Mouse (Mus musculus) MEL (cell line): Measurements from ENCODE around the gene Itga8.

Source experiments
- CTCF ChIP-seq, 3 experiments: IDR thresholded peaks in 2 of 3; conservative IDR thresholded peaks in 1 of 3; 2 replicates each; pipeline ENCODE4 v1.5.1; 2011 to 2012; ENCODE audit warnings: low read length in 3 of 3, low read depth in 2 of 3, mild to moderate bottlenecking in 2 of 3, improper control_type of control experiment in 1 of 3, inconsistent platforms in 1 of 3, mixed read lengths in 1 of 3, moderate library complexity in 1 of 3; ENCODE audit not compliant: control insufficient read depth in 1 of 3, insufficient read depth in 1 of 3, poor library complexity in 1 of 3, severe bottlenecking in 1 of 3
- MAX ChIP-seq: IDR thresholded peaks from 2 replicates; pipeline ENCODE4 v1.6.1; 2011; ENCODE audit warnings: low read length, improper control_type of control experiment
- ZNF384 ChIP-seq: IDR thresholded peaks from 2 replicates; pipeline ENCODE4 v1.6.1; 2012; ENCODE audit warnings: low read depth, mild to moderate bottlenecking, inconsistent platforms, low read length, improper control_type of control experiment

GRCm38 (mm10) chr2:12090993-12091392, 210.7 kb downstream of the Itga8 start:
- TF ChIP-seq CTCF (IDR thresholded peaks at IDR 0.05 in 2 of 3, conservative IDR thresholded peaks at IDR 0.05 in 1 of 3; ENCODE audit: control insufficient read depth in 1 of 3, insufficient read depth in 1 of 3, low read depth in 2 of 3, low read length in 3 of 3, poor library complexity in 1 of 3, severe bottlenecking in 1 of 3) (no peak), ZNF384 (no peak), MAX (no peak)
